Mouse (Mus musculus) MEL (cell line): Measurements from ENCODE around the gene Ankar. TPM values are rescaled to one million over a fixed set of nuclear protein-coding genes. Genes with fewer than 3 reads are reported as not detected.

Experiments used
- DNase-seq: peaks from one replicate; pipeline ENCODE4 v3.0.0; 2011; ENCODE audit warnings: low read depth, low spot score
- H3K27ac ChIP-seq: 2 replicates; pipeline ENCODE4 v1.5.1; 2012; ENCODE audit warnings: low read depth, mild to moderate bottlenecking, control low read depth, low read length, moderate library complexity; ENCODE audit not compliant: control insufficient read depth
- H3K27me3 ChIP-seq, 2 experiments: fragments of 150-350 bp in 1 of 2; sonication (generic) in 1 of 2; 2 replicates each; pipeline ENCODE4 v1.6.1; 2012; ENCODE audit warnings: low read length in 2 of 2, mild to moderate bottlenecking in 2 of 2, improper control_type of control experiment in 1 of 2, moderate library complexity in 1 of 2; ENCODE audit not compliant: insufficient read depth in 2 of 2, control insufficient read depth in 1 of 2
- H3K36me3 ChIP-seq, 2 experiments: 2 replicates each; pipeline ENCODE4 v1.6.1; 2012 to 2014; ENCODE audit warnings: low read length in 2 of 2, improper control_type of control experiment in 1 of 2, inconsistent platforms in 1 of 2, mild to moderate bottlenecking in 1 of 2; ENCODE audit not compliant: insufficient read depth in 2 of 2, control insufficient read depth in 1 of 2
- H3K4me1 ChIP-seq, 2 experiments: fragments of 150-350 bp in 1 of 2; sonication (generic) in 1 of 2; 2 replicates each; pipeline ENCODE4 v1.6.1; 2012; ENCODE audit warnings: low read length in 2 of 2, improper control_type of control experiment in 1 of 2, mild to moderate bottlenecking in 1 of 2; ENCODE audit not compliant: insufficient read depth in 2 of 2, control insufficient read depth in 1 of 2
- H3K4me3 ChIP-seq, 2 experiments: fragments of 150-350 bp in 1 of 2; sonication (generic) in 1 of 2; 2 replicates each; pipeline ENCODE4 v1.5.1; 2012; ENCODE audit warnings: low read depth in 2 of 2, low read length in 2 of 2, mild to moderate bottlenecking in 2 of 2, moderate library complexity in 2 of 2, control low read depth in 1 of 2, improper control_type of control experiment in 1 of 2; ENCODE audit not compliant: control insufficient read depth in 1 of 2, insufficient read depth in 1 of 2
- H3K79me2 ChIP-seq: 2 replicates; pipeline ENCODE4 v1.6.1; 2012; ENCODE audit warnings: mild to moderate bottlenecking, low read length, moderate library complexity; ENCODE audit not compliant: control insufficient read depth, poor library complexity, insufficient read depth
- H3K9ac ChIP-seq: 2 replicates; pipeline ENCODE4 v1.6.1; 2012; ENCODE audit warnings: low read depth, mild to moderate bottlenecking, control low read depth, low read length, moderate library complexity; ENCODE audit not compliant: control insufficient read depth, poor library complexity, severe bottlenecking
- H3K9me3 ChIP-seq: fragments of 150-350 bp; sonication (generic); replicated peaks from 2 replicates; pipeline ENCODE4 v1.6.1; 2012; ENCODE audit warnings: mild to moderate bottlenecking, low read length, improper control_type of control experiment, moderate library complexity; ENCODE audit not compliant: insufficient read depth
- CHD1 ChIP-seq: IDR thresholded peaks from 2 replicates; pipeline ENCODE4 v1.6.1; 2012; ENCODE audit warnings: low read depth, mild to moderate bottlenecking, inconsistent platforms, low read length, improper control_type of control experiment
- CTCF ChIP-seq, 3 experiments: IDR thresholded peaks in 2 of 3; conservative IDR thresholded peaks in 1 of 3; 2 replicates each; pipeline ENCODE4 v1.5.1; 2011 to 2012; ENCODE audit warnings: low read length in 3 of 3, low read depth in 2 of 3, mild to moderate bottlenecking in 2 of 3, improper control_type of control experiment in 1 of 3, inconsistent platforms in 1 of 3, mixed read lengths in 1 of 3, moderate library complexity in 1 of 3; ENCODE audit not compliant: control insufficient read depth in 1 of 3, insufficient read depth in 1 of 3, poor library complexity in 1 of 3, severe bottlenecking in 1 of 3
- E2F4 ChIP-seq: IDR thresholded peaks from 2 replicates; pipeline ENCODE4 v1.6.1; 2011; ENCODE audit warnings: low read depth, low read length, improper control_type of control experiment, borderline replicate concordance
- POLR2AphosphoS5 ChIP-seq: IDR thresholded peaks from 2 replicates; pipeline ENCODE4 v1.6.1; 2012; ENCODE audit warnings: low read depth, borderline replicate concordance, mild to moderate bottlenecking, inconsistent platforms, low read length, moderate library complexity, mixed read lengths
- RAD21 ChIP-seq: IDR thresholded peaks from 2 replicates; pipeline ENCODE4 v1.6.1; 2011; ENCODE audit warnings: mild to moderate bottlenecking, low read depth, low read length, improper control_type of control experiment
- SMC3 ChIP-seq: IDR thresholded peaks from 2 replicates; pipeline ENCODE4 v1.6.1; 2011; ENCODE audit warnings: low read depth, low read length, improper control_type of control experiment
- TBP ChIP-seq: IDR thresholded peaks from 2 replicates; pipeline ENCODE4 v1.8.0; 2011; ENCODE audit warnings: low read depth, low read length, improper control_type of control experiment
- UBTF ChIP-seq: IDR thresholded peaks from 2 replicates; pipeline ENCODE4 v1.6.1; 2012; ENCODE audit warnings: low read depth, mild to moderate bottlenecking, inconsistent platforms, low read length, improper control_type of control experiment, moderate library complexity, borderline replicate concordance; ENCODE audit not compliant: insufficient read depth
- USF1 ChIP-seq: IDR thresholded peaks from 2 replicates; pipeline ENCODE4 v1.6.1; 2014; ENCODE audit warnings: low read depth, mild to moderate bottlenecking, inconsistent platforms, low read length, improper control_type of control experiment, moderate library complexity
- ZMIZ1 ChIP-seq: IDR thresholded peaks from 2 replicates; pipeline ENCODE4 v1.6.1; 2012; ENCODE audit warnings: low read depth, mild to moderate bottlenecking, inconsistent platforms, low read length, improper control_type of control experiment, moderate library complexity
- polyA plus RNA-seq, 2 experiments: library from polyadenylated mRNA; stranded (reverse) in 1 of 2; unstranded in 1 of 2; fragments of >175 nt in 1 of 2; fragments of >200 nt in 1 of 2; gene quantifications; 2 replicates each; pipeline versions ENCODE4 v1.2.1 to v1.2.4; 2012; ENCODE audit warnings: low replicate concordance in 2 of 2, low read depth in 1 of 2; ENCODE audit not compliant: insufficient read length in 2 of 2, insufficient read depth in 1 of 2, missing spikeins in 1 of 2
- total RNA-seq: library from RNA; depleted of rRNA; stranded (reverse); fragments of 300-350 nt; gene quantifications from 2 replicates; pipeline ENCODE4 v1.2.3, GENCODE M21; 2012

The Ankar gene
- total and polyA plus RNA-seq, 3 experiments, result not detected

- TF ChIP-seq UBTF (no peak), RAD21 (no peak), POLR2AphosphoS5 (no peak), TBP (no peak), USF1 (no peak), CTCF (IDR thresholded peaks at IDR 0.05 in 2 of 3, conservative IDR thresholded peaks at IDR 0.05 in 1 of 3; ENCODE audit: control insufficient read depth in 1 of 3, insufficient read depth in 1 of 3, low read depth in 2 of 3, low read length in 3 of 3, poor library complexity in 1 of 3, severe bottlenecking in 1 of 3) (no peak), CHD1 (no peak)
These were observed 15.4 kb upstream of the Ankar start (continued) for GRCm38 (mm10) chr1:72715593-72716361.

GRCm38 (mm10) chr1:72715065-72715464, 14.7 kb upstream of the Ankar start:
- H3K36me3 ChIP-seq, result peaks cover 11 to 18% of the 10 kb centered on the region in 2 experiments
- peak; percentile 44 for DNase-seq
- TF ChIP-seq TBP, result peak; percentile 49; the same call in 1 of the 2 replicates
- no peak for TF ChIP-seq UBTF
- TF ChIP-seq SMC3, result peak; percentile 1; the same call in 1 of the 2 replicates
- H3K4me1 ChIP-seq, result peaks cover 0 to 7% of the 10 kb centered on the region in 2 experiments; a peak in 3 of 4 replicates
- no peak overlapping the region for H3K4me3 ChIP-seq
- H3K27ac ChIP-seq, result no peak overlapping the region
- H3K79me2 ChIP-seq, result peaks cover 22% of the 10 kb centered on the region
- no peaks in the 10 kb centered on the region for H3K27me3 ChIP-seq
- H3K9ac ChIP-seq, result no peak overlapping the region
- H3K9me3 ChIP-seq, result no peaks in the 10 kb centered on the region

- TF ChIP-seq E2F4, result no peak
- peak; percentile 65; the same call in 1 of the 2 replicates for TF ChIP-seq ZMIZ1
- no peak overlapping the region for H3K27ac ChIP-seq
- H3K36me3 ChIP-seq, result peaks cover 11 to 18% of the 10 kb centered on the region in 2 experiments
- no peaks in the 10 kb centered on the region for H3K9me3 ChIP-seq
- peaks cover 0 to 7% of the 10 kb centered on the region in 2 experiments; a peak in 3 of 4 replicates for H3K4me1 ChIP-seq
- DNase-seq, result peak; percentile 28
- peaks cover 22% of the 10 kb centered on the region for H3K79me2 ChIP-seq
- H3K4me3 ChIP-seq, result no peak overlapping the region
- H3K9ac ChIP-seq, result no peak overlapping the region
- no peaks in the 10 kb centered on the region for H3K27me3 ChIP-seq
These were observed 14.2 kb upstream of the Ankar start for GRCm38 (mm10) chr1:72714547-72714946.
